Mouse (Mus musculus) heart, adult 2 months (tissue): Measurements from ENCODE around the gene Otx2. TPM values are rescaled to one million over a fixed set of nuclear protein-coding genes. Genes with fewer than 3 reads are reported as not detected.

Experiments
- DNase-seq, 2 experiments: peaks; one replicate each; pipeline ENCODE4 v3.0.0; 2021
- H3K27ac ChIP-seq: fragments of 200-600 bp; 2 replicates; pipeline ENCODE4 v1.8.1; 2022
- H3K27me3 ChIP-seq: fragments of 200-500 bp; 2 replicates; pipeline ENCODE4 v1.6.1; 2012; ENCODE audit warnings: mild to moderate bottlenecking, low read length, inconsistent platforms, mixed read lengths; ENCODE audit not compliant: control insufficient read depth, insufficient read depth
- H3K36me3 ChIP-seq: fragments of 200-500 bp; 2 replicates; pipeline ENCODE4 v1.6.1; 2012; ENCODE audit warnings: low read length, inconsistent platforms; ENCODE audit not compliant: control insufficient read depth, insufficient read depth
- H3K4me1 ChIP-seq: fragments of 200-500 bp; 2 replicates; pipeline ENCODE4 v1.6.1; 2011; ENCODE audit warnings: low read length; ENCODE audit not compliant: control insufficient read depth, insufficient read depth
- H3K4me3 ChIP-seq: fragments of 200-600 bp; 2 replicates; pipeline ENCODE4 v1.8.1; 2022
- H3K79me2 ChIP-seq: fragments of 200-500 bp; replicated peaks from 2 replicates; pipeline ENCODE4 v1.6.1; 2012; ENCODE audit warnings: mild to moderate bottlenecking, inconsistent platforms, low read length, moderate library complexity, mixed read lengths; ENCODE audit not compliant: control insufficient read depth, insufficient read depth
- H3K9ac ChIP-seq: fragments of 200-500 bp; 2 replicates; pipeline ENCODE4 v1.6.1; 2012; ENCODE audit warnings: low read depth, mild to moderate bottlenecking, control low read depth, inconsistent platforms, low read length, mixed read lengths
- CTCF ChIP-seq: fragments of 200-600 bp; IDR thresholded peaks from 2 replicates; pipeline ENCODE4 v1.8.1; 2022; ENCODE audit warnings: antibody characterized with exemption, mild to moderate bottlenecking, moderate library complexity
- EP300 ChIP-seq: fragments of 200-500 bp; IDR thresholded peaks from 2 replicates; pipeline ENCODE4 v1.6.1; 2011; ENCODE audit warnings: low read depth, low read length, control low read depth; ENCODE audit not compliant: insufficient read depth
- POLR2A ChIP-seq: fragments of 200-500 bp; IDR thresholded peaks from 2 replicates; pipeline ENCODE4 v1.6.1; 2011; ENCODE audit warnings: mild to moderate bottlenecking, low read depth, low read length, control low read depth; ENCODE audit not compliant: insufficient read depth
- WGBS: fragments of 180-500 bp; shearing (Covaris S2); methylation state at CpG from one replicate; pipeline ENCODE4 v1.1.7; 2018; 5-methylcytosine and 5-hydroxymethylcytosine counted together
- intact Hi-C: fragments of 180-260 bp; cut with DNase I; formaldehyde crosslinking; loops from one replicate; pipeline ENCODE4 v1.15.1; 2025
- long read RNA-seq: library from polyadenylated mRNA; stranded (forward); transcript quantifications from one replicate; pipeline ENCODE4 v2.0.0, GENCODE M21; 2021
- polyA plus RNA-seq: library from polyadenylated mRNA; depleted of rRNA; stranded (reverse); fragments of >200 nt; gene quantifications from 2 replicates; pipeline ENCODE4 v1.2.3, GENCODE M21; 2012; rRNA removed
- total RNA-seq, 2 experiments: library from RNA; stranded (reverse); gene quantifications; 2 replicates each; pipeline ENCODE4 v1.2.3; 2021

Gene Otx2
- total RNA-seq (not detected), polyA plus RNA-seq (not detected in 2 replicates)
- long read RNA-seq: 0 reads

DNA sequence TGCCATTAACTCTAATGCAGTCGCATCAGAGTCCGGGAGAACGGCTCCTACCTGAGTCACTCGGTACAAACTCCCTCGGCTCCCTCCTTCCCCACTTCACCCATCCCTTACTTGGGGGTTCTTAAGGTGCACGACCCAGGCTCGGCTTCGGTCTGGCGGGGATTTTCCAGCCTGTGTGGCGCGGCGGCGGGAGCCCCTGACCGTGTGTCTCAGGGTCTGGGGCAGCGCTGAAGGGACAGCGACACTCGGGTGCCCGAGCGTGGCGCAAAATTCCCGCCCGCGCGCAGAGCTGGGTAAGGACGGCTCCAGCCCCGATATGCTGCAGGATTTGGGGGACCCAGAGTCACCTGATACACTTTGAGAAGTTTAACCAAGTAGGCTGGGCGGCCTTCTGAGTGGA, at the start of gene Otx2:
Gene Otx2 (minus strand): TSS at position 279 of the 400 bp plus-strand sequence.
- peaks cover 21% of the 10 kb centered on the region for H3K27me3 ChIP-seq
- no peak within 1 kb of the TSS for H3K4me3 ChIP-seq
- no peaks in the 10 kb centered on the region for H3K4me1 ChIP-seq
- 3% methylated on average over 27 of the region's 27 CpGs for WGBS
- no peak for DNase-seq
- TF ChIP-seq CTCF (no peak), EP300 (no peak), POLR2A (no peak)
- H3K79me2 ChIP-seq: no peaks in the 10 kb centered on the region
- H3K27ac ChIP-seq: no peak within 1 kb of the TSS
- H3K9ac ChIP-seq: no peak within 1 kb of the TSS
- no peaks in the 10 kb centered on the region for H3K36me3 ChIP-seq
- intact Hi-C loops: no loop called here

DNA sequence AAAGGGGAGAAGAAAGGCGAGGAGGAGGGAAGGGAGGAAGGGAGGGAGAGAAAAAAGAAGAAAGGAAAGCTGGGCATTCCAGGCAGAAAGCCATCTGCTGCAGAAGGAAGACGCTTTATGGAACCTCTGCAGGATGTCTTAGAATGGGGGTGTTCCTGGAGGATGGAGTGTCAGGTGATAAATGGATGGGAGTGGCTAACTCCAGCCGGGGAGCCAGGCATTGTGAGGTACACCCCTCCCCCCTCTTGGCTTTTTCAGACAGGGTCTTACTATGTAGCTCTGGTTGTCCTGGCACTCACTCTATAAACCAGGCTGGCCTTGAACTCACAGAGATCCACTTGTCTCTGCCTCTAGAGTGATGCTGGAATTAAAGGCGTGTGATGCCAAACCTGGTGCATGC, 49.1 kb upstream of the Otx2 start:
- H3K36me3 ChIP-seq: no peaks in the 10 kb centered on the region
- H3K4me3 ChIP-seq: no peak overlapping the region
- DNase-seq: no peak
- TF ChIP-seq CTCF (no peak), POLR2A (no peak), EP300 (no peak)
- no peaks in the 10 kb centered on the region for H3K4me1 ChIP-seq
- H3K79me2 ChIP-seq: no peaks in the 10 kb centered on the region
- WGBS: 43% methylated on average over 4 of the region's 4 CpGs
- no peak overlapping the region for H3K9ac ChIP-seq
- no peak overlapping the region for H3K27ac ChIP-seq
- intact Hi-C loops: no loop called here
- no peaks in the 10 kb centered on the region for H3K27me3 ChIP-seq

DNA sequence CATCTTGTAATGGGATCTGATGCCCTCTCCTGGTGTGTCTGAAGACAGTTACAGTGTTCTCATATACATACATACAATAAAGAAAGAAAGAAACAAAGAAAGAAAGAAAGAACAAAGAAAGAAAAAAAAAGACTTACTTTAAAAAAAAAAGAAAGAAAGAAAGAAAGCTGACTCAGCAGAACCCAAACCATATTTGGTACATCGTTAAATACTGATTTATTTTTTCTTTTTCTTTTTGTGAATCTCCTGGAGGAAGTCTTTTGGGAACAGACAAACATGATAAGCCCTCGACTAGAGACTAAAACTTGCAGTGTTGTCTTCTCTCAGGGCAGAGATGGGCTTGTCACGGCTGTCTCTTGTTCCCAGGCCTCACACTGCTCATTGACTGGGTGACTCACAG, 45.7 kb upstream of the Otx2 start:
- no peak for TF ChIP-seq POLR2A
- TF ChIP-seq CTCF: no peak
- Histone ChIP-seq H3K4me3 (no peak overlapping the region), H3K4me1 (no peaks in the 10 kb centered on the region), H3K79me2 (no peaks in the 10 kb centered on the region), H3K27me3 (no peaks in the 10 kb centered on the region), H3K36me3 (no peaks in the 10 kb centered on the region), H3K27ac (no peak overlapping the region), H3K9ac (no peak overlapping the region)
- no peak for DNase-seq
- intact Hi-C loops: no loop called here
- WGBS: 61% methylated on average over 3 of the region's 3 CpGs

DNA sequence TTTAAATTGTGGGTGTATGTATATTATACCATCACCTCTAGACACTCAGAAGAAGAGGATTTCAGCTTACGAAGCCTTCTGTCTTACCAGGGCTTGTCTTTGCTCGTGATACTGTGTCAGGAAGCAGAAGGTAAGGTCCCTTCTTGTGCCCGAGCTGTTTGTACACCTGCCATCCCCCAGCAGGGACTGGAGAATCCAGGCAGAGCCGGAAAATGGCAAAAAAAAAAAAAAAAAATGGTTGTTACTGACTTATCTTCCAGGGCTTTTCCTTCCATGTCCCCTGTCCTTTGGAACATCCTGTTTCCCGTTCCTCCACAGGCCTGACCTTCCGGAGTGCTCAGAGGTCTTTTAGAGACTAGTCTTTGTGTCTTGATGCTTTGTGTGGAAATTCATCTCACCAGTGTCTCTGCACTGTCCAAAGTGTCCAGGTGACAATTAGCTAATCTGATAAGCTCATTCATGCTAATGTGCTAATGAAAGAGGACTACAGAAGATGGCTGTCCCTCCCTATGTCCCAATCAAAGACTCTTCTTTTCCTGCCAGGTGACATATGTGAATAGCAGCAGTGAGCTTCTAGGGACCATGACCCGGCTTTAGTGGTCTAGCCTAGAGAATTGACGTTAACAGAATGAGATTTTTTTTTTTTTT, 44.1 kb upstream of the Otx2 start:
- no peak overlapping the region for H3K9ac ChIP-seq
- DNase-seq: no peak
- 54% methylated on average over 8 of the region's 8 CpGs for WGBS

DNA sequence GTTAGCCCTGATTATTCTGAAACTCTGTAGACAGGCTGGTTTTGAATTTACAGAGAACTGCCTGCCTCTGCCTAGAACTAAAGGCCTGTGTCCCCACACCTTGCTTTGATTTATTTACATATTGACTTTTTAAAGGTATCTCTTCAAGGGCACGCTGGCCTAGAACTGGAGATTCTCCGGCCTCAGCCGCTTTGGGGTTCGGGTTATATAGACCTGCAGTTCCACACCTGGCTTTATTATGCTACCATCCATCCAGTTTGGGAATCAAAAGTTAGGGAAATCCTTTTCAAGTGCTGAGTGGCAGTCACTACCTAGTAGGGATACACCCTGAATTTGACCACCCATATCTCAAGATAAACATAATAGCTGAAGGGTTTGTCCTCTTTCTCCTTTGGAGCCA, 42.8 kb upstream of the Otx2 start:
- Histone ChIP-seq H3K36me3 (no peaks in the 10 kb centered on the region), H3K4me1 (no peaks in the 10 kb centered on the region), H3K27ac (no peak overlapping the region), H3K9ac (no peak overlapping the region), H3K4me3 (no peak overlapping the region), H3K79me2 (no peaks in the 10 kb centered on the region), H3K27me3 (no peaks in the 10 kb centered on the region)
- no peak for DNase-seq
- 89% methylated on average over 4 of the region's 4 CpGs for WGBS
- TF ChIP-seq CTCF (no peak), EP300 (no peak), POLR2A (no peak)
- intact Hi-C loops: loop anchor here (2.0 kb wide), 1 partner anchor 54 kb away; no protein-coding TSS in a partner anchor

More for the DNA sequence above, 44.1 kb upstream of the Otx2 start:
- Histone ChIP-seq H3K27ac (no peak overlapping the region), H3K27me3 (no peaks in the 10 kb centered on the region), H3K4me1 (no peaks in the 10 kb centered on the region), H3K4me3 (no peak overlapping the region), H3K79me2 (no peaks in the 10 kb centered on the region), H3K36me3 (no peaks in the 10 kb centered on the region)
- intact Hi-C loops: loop anchor here (2.0 kb wide), 1 partner anchor 53 kb away; no protein-coding TSS in a partner anchor
- no peak for TF ChIP-seq CTCF
- no peak for TF ChIP-seq POLR2A
- TF ChIP-seq EP300: no peak

DNA sequence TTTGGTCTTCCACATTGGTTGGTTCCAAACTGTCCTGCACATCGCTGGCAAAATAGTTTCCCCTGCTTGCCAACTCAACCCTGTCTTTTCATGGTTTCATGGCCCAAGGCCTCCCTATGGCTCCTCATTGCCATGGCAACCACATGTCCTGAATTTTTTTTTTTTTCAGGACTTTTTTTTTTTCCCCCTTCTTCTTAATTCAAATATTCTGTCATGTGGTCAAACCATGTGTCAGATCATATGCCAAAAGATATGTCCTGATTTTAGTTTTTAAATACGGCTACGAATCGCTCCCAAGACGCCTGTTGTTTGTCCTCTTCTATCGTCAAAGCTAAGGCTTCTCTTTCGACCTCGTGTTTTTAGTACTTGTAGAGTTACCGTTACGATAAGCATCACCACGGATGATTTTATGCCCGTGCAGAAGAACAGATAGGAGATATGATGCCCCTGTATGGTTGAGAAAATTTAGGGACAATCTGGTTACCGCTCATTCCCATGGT, 37.3 kb upstream of the Otx2 start:
- TF ChIP-seq EP300 (no peak), POLR2A (no peak), CTCF (no peak)
- Histone ChIP-seq H3K36me3 (no peaks in the 10 kb centered on the region), H3K27ac (no peak overlapping the region), H3K27me3 (0 out of 2 replicates have a peak, but pooled peaks cover 1% of the 10 kb centered on the region), H3K4me3 (no peak overlapping the region), H3K79me2 (no peaks in the 10 kb centered on the region), H3K9ac (no peak overlapping the region), H3K4me1 (no peaks in the 10 kb centered on the region)
- intact Hi-C loops: no loop called here
- WGBS: 82% methylated on average over 13 of the region's 13 CpGs
- no peak for DNase-seq
